Mouse (Mus musculus): ENCODE measurements around the gene Tshz2. TPM values are rescaled to one million over a fixed set of nuclear protein-coding genes. Genes with fewer than 3 reads are reported as not detected.

Gene Tshz2
- total RNA-seq, 1 experiment from 2014 or later, result not detected

DNA sequence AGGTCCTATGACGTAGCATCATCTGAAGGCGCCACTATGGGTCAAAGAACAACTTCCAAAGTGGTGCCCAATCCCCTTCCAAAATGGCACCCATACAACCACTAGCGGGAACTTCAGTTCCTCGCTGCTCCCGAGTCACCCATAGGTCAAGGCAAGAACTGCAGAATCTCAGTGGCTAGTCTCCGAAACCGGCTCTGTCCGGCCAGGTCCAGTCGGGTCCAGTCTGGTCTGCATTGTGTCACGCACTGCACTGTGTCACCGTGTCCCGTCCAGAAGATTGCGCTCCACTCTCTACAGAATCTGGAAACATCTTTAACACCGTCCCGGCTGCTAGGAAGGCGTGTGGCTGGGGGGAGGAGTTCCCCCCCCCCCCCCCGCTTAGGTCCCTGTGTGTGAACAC is 461.4 kb downstream of the Tshz2 start:
- no peak for ATAC-seq (replicated peaks; ENCODE audit: insufficient number of reproducible peaks, low FRiP score, low TSS enrichment, poor library complexity, severe bottlenecking)

DNA sequence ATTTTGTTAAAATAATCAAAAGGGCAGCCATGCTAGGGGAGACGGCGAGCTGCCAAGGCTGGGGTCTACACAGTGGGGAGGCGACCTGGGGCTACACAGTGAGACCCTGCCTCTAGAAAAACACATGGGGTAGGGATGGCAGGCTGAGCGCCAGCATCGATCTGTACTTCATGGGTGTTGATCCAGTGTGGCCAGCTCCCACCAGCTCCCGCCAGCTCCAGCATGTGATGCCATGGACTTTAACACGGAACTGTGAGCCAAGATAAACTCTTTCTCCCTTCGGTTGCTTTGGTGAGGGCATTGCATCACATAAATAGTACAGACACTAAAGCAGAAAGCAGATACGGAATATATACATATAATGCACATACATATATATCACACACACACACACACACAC is 462.1 kb downstream of the Tshz2 start:
- no peak for ATAC-seq (replicated peaks; ENCODE audit: insufficient number of reproducible peaks, low FRiP score, low TSS enrichment, poor library complexity, severe bottlenecking)

DNA sequence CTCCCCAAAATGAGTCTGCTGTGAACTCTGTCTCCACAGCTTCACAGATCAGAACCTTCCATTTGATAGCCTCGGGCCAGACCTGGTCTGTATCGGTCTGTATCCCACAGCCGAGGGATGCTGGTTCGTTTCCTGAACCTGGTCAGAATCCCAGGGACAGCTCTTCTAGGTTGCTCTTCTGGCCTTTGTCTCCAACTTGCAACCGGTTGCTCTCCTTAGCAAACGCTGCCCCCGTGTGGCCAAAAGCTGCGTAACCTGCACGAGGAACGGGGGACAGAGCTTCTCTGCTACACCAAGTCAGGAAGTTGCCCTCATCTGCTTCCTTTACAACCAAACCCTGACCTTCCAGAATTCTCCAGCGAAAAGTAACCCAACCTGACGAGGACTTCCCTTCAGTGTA is 468.3 kb downstream of the Tshz2 start:
- peak; percentile 79 for ATAC-seq (replicated peaks; ENCODE audit: insufficient number of reproducible peaks, low FRiP score, low TSS enrichment, poor library complexity, severe bottlenecking)

DNA sequence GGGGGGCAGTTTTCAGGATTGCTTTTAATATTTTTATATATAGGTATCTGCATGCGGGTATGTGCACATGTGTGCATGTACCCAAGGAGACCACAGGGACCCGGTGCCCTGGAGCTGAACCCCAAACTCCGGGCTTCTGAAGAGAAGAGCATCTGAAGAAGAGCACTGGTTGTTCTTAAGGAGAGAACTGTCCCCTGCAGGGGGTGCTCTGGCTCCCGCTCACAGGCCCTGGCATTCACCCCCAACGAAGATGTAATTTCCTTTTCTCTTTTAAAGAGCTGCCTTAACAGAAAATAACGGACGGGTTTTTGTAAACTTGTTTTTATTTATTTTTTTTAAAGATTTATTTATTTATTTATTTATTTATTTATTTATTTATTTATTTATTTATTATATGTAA is 469.1 kb downstream of the Tshz2 start:
- no peak for ATAC-seq (replicated peaks; ENCODE audit: insufficient number of reproducible peaks, low FRiP score, low TSS enrichment, poor library complexity, severe bottlenecking)

DNA sequence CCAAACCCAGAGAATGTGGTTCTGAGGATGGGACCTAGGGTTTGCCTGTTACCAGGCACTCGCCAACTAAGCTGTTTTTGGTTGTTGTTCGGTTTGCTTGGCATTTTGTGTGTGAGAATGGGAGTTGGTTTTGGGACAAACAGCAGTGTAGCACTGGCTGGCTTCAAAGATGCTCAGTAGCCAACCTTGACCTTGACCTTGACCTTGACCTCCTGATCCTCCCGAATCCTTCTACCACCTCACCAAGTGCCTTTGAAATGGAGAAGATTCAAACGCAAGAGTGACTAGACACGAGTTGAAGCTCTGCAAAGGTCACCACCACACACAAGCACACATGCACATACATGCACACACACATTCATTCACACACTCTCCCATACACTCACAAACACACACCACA is 470.5 kb downstream of the Tshz2 start:
- no peak for ATAC-seq (replicated peaks; ENCODE audit: insufficient number of reproducible peaks, low FRiP score, low TSS enrichment, poor library complexity, severe bottlenecking)

DNA sequence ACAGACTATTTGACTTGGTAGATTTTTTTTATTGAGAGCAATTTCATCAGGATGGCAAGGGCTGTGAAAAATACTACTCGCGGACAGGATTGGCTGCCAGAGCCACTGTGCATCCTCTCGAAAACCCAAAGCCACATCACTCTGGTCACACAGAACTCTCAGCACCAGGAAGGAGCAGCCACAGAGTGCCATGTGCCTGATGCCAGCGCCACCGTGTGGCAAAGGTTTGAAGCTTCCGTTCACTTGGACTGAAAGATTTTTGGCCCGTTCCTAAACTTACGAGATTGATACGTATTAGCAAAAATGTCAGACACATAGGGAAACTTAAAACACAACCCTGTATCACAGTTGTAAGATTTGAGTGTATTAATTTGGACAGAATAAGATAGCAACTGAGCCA is 471.0 kb downstream of the Tshz2 start:
- peak; percentile 47; the same call in 1 of the 2 replicates for ATAC-seq (replicated peaks; ENCODE audit: insufficient number of reproducible peaks, low FRiP score, low TSS enrichment, poor library complexity, severe bottlenecking)

DNA sequence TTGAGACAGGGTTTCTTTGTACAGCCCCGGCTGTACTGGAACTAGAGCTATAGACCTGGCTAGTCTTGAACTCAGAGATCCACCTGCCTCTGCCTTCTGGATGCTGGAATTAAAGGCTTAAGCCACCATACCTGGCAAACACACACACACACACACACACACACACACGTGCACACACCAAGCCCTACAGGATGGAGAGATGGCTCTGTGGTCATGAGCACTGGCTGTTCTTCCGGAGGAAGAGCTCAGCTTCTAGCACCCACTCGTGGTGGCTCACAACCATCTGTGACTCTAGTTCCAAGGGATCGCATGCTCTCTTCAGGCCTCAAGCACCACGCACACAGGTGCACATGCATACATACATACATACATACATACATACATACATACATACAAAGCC is 471.6 kb downstream of the Tshz2 start:
- ATAC-seq (replicated peaks; ENCODE audit: insufficient number of reproducible peaks, low FRiP score, low TSS enrichment, poor library complexity, severe bottlenecking), result no peak

DNA sequence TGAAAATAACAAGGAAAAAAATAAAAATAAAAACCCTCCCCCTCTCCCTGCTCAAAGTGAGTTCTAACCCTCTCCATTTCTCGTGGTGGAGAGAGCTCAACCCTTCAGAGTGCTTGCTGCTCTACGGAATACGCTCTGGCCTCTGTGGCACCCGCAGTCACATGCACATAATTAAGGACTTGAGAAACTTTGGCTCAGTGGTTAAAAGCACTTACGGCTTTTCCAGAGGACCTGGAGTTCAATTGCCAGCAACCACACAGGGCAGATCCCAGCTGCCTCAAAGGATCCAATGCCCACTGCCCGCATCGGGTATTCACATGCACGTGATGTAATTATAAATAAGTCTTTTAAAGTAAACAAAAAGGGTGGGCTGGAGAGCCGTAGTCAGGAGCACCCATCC is 473.2 kb downstream of the Tshz2 start:
- ATAC-seq (replicated peaks; ENCODE audit: insufficient number of reproducible peaks, low FRiP score, low TSS enrichment, poor library complexity, severe bottlenecking), result no peak

DNA sequence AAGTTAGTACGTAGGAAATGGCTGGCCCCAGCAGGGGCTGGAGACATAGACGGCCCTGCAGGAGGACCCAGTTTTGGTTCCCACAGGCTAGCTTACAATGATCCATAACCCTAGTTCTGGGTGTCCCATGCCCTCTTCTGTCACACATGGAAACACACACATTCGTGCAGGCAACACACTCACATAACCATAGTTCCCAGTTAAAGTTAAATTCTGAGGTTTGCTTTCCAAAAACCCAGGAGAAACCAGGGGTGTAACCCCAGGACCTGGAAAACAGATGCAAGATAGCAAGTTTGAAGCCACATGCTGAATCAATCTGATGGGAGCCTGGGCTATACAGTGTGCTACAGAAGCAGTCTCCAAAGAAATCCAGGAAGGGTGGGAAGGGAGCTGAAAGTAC is 475.0 kb downstream of the Tshz2 start:
- ATAC-seq (replicated peaks; ENCODE audit: insufficient number of reproducible peaks, low FRiP score, low TSS enrichment, poor library complexity, severe bottlenecking), result no peak

DNA sequence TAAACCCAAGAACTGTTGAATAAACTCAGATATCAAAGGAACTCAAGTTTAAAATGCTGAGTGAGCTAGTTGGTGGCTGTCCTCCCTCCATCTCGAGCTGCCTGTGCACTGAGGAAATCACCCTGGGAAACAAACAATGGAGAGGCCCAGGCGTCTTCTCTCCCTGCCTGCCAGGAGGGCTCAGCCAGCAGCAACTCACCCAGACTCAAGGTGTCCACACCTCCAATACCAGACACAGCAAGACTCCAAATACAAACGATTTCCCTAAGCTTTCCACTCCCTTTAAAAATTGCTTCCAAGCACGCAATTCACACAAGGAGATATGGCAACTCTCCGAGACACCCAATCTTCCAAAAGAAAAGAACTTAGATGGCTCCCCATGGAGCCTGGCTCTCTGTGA is 476.7 kb downstream of the Tshz2 start:
- ATAC-seq (replicated peaks; ENCODE audit: insufficient number of reproducible peaks, low FRiP score, low TSS enrichment, poor library complexity, severe bottlenecking), result no peak

DNA sequence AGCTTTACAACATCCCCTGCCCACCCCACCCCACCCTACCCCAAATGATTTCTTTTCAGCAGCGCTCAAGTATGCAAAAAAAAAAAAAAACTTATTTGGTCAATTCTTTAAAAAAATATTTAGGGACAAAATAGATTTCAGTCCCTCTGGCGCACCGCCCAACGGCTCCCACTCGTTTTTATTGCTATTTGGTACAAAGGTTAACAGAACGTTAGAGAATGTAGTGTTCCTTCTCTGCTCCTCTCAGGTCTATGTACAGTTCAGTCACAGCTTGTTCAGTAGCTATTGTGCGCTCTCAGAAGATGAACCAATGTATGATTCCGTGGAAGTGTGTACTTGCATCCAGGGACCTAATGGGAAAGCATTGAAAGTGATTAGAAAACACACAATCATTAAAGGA is 477.5 kb downstream of the Tshz2 start:
- ATAC-seq (replicated peaks; ENCODE audit: insufficient number of reproducible peaks, low FRiP score, low TSS enrichment, poor library complexity, severe bottlenecking), result no peak

DNA sequence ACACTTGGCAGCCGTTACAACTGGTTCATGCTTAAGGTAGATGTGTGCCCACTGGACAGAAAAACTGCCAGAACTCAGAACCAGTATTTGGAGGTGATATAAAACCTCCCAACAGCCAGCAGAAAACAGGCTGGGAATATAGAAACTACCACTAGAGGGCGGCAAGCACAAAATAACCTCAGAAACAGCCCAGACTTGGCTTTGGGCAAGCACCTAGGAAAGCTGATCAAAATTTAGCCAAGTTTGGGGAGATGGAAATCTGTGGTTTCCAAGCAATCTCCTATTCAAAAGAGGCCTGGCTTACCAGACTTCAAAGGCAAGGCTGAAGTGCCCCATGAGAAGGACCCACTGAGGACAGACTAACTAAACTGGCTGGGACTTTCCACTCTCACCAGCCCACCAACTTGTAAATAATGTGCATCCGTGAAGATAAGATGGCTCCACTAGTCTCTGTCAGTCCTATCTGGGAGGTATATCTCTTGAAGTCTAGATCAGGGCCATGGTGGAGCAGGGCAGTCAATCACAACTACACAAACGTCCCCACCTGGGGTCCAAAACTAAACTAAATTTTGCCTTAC is 484.0 kb downstream of the Tshz2 start:
- no peak for ATAC-seq (replicated peaks; ENCODE audit: insufficient number of reproducible peaks, low FRiP score, low TSS enrichment, poor library complexity, severe bottlenecking)

DNA sequence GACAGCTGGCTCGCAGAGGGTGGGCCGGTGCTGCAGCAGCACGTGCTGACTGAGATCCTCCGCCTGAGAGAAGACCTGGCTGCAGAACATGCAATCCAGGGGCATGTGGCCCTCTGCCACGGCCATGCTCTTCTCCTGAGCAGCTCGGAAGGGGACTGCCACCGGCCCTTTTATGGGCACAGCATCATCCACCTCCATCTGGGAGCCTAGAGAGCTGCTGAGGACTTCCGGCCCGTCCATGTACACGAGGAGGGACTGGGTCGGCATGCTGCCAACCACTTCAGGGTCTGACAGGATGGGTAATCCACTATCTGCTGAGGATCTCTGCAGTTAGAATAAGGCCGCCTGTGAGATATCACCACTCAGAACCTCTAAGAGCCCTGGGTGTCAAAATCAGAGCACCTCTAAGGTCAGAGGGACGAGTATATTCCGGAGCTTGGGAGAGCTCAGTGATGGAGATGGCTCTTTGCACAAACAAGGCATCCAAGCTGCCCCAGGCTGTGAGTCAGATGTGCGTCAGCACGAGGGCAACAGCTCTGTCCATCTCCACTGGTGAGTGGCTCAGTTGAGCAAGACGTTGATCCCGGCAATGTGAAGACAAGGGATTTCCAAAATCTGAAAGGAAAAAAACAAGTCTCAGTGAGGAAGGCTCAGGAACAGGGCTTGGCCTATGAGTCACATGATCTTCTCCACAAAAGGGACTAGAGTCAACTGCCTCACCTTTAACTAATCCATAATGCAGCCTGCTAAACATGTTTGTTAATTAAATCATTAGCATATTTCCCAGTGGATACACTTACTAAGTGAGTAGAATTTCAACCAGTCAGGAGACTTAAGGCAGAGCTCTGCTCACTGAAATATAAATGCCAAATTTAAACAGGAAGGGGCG is 487.6 kb downstream of the Tshz2 start:
- ATAC-seq (replicated peaks; ENCODE audit: insufficient number of reproducible peaks, low FRiP score, low TSS enrichment, poor library complexity, severe bottlenecking), result no peak

Other genes starting within 250 kb of the Tshz2 start
- not detected in 3 replicates for gene Gm11011, start 45.3 kb upstream of the Tshz2 start, total RNA-seq (2017)

Measured in monocyte, adult 5-6 weeks (primary cell).